Mouse (Mus musculus) small intestine, adult 2 months (tissue): ENCODE results near the gene AC109138.7. TPM values are rescaled to one million over a fixed set of nuclear protein-coding genes. Genes with fewer than 3 reads are reported as not detected.

Experiments used
- H3K27ac ChIP-seq: fragments of 200-500 bp; 2 replicates; pipeline ENCODE4 v1.5.1; 2012; ENCODE audit warnings: low read depth, low read length, control low read depth, inconsistent platforms; ENCODE audit not compliant: insufficient read depth
- H3K27me3 ChIP-seq: fragments of 200-500 bp; 2 replicates; pipeline ENCODE4 v1.6.1; 2012; ENCODE audit warnings: mild to moderate bottlenecking, moderate library complexity, low read length, inconsistent platforms; ENCODE audit not compliant: control insufficient read depth, insufficient read depth
- H3K36me3 ChIP-seq: fragments of 200-500 bp; 2 replicates; pipeline ENCODE4 v1.6.1; 2012; ENCODE audit warnings: mild to moderate bottlenecking, low read length, control low read depth, inconsistent platforms; ENCODE audit not compliant: control insufficient read depth, insufficient read depth
- H3K4me1 ChIP-seq: fragments of 200-500 bp; 2 replicates; pipeline ENCODE4 v1.6.1; 2012; ENCODE audit warnings: low read length, inconsistent platforms, mixed read lengths; ENCODE audit not compliant: control insufficient read depth, insufficient read depth, insufficient read length
- H3K4me3 ChIP-seq: fragments of 200-500 bp; 2 replicates; pipeline ENCODE4 v1.5.1; 2012; ENCODE audit warnings: low read depth, mild to moderate bottlenecking, control low read depth, inconsistent platforms, low read length, moderate library complexity
- CTCF ChIP-seq: fragments of 200-500 bp; IDR thresholded peaks from 2 replicates; pipeline ENCODE4 v1.5.1; 2012; ENCODE audit warnings: low read depth, mild to moderate bottlenecking, control low read depth, inconsistent platforms, low read length, moderate library complexity, mixed read lengths; ENCODE audit not compliant: insufficient replicate concordance, insufficient read length; ENCODE audit errors: extremely low read depth
- POLR2A ChIP-seq: fragments of 200-500 bp; IDR thresholded peaks from 2 replicates; pipeline ENCODE4 v1.6.1; 2012; ENCODE audit warnings: low read depth, mild to moderate bottlenecking, control low read depth, inconsistent platforms, low read length, moderate library complexity
- WGBS: fragments of 180-500 bp; shearing (Covaris S2); methylation state at CpG from one replicate; pipeline ENCODE4 v1.1.7; 2018; 5-methylcytosine and 5-hydroxymethylcytosine counted together
- polyA plus RNA-seq: library from polyadenylated mRNA; depleted of rRNA; stranded (reverse); fragments of >200 nt; gene quantifications from 2 replicates; pipeline ENCODE4 v1.2.3, GENCODE M21; 2012

Gene AC109138.7
- polyA plus RNA-seq, 1 experiment, result not detected

- H3K27ac ChIP-seq, result no peak overlapping the region
- WGBS, result 84% methylated on average over 11 of the region's 11 CpGs
- no peaks in the 10 kb centered on the region for H3K27me3 ChIP-seq
- no peak overlapping the region for H3K4me3 ChIP-seq
- TF ChIP-seq POLR2A, result no peak
- peak; percentile 39; the same call in 1 of the 2 replicates for TF ChIP-seq CTCF
- H3K4me1 ChIP-seq, result peaks cover 5% of the 10 kb centered on the region; the same call in 1 of the 2 replicates
- H3K36me3 ChIP-seq, result no peaks in the 10 kb centered on the region
Measured at GRCm38 (mm10) chr19:4255583-4256162, 41.5 kb downstream of the AC109138.7 start.

GRCm38 (mm10) chr19:4257216-4257896, 43.2 kb downstream of the AC109138.7 start:
- WGBS, result under 1% methylated on average over 41 of the region's 41 CpGs
- TF ChIP-seq POLR2A (peak; percentile 27; the same call in 1 of the 2 replicates), CTCF (peak; percentile 93)
- Histone ChIP-seq H3K4me1 (peaks cover 9% of the 10 kb centered on the region), H3K27me3 (no peaks in the 10 kb centered on the region), H3K36me3 (0 out of 2 replicates have a peak, but pooled peaks cover 4% of the 10 kb centered on the region), H3K27ac (peak overlapping the region; percentile 61), H3K4me3 (peak overlapping the region; percentile 77)

GRCm38 (mm10) chr19:4257897-4258252, 43.7 kb downstream of the AC109138.7 start:
- Histone ChIP-seq H3K4me1 (peaks cover 9% of the 10 kb centered on the region), H3K36me3 (0 out of 2 replicates have a peak, but pooled peaks cover 5% of the 10 kb centered on the region), H3K27me3 (no peaks in the 10 kb centered on the region), H3K4me3 (peak overlapping the region; percentile 77), H3K27ac (peak overlapping the region; percentile 61)
- 22% methylated on average over 12 of the region's 12 CpGs for WGBS
- TF ChIP-seq POLR2A, result no peak
- TF ChIP-seq CTCF, result no peak

GRCm38 (mm10) chr19:4261038-4261698, 47.0 kb downstream of the AC109138.7 start:
- Histone ChIP-seq H3K27ac (no peak overlapping the region), H3K4me3 (no peak overlapping the region), H3K4me1 (peaks cover 9% of the 10 kb centered on the region), H3K27me3 (no peaks in the 10 kb centered on the region), H3K36me3 (peaks cover 36% of the 10 kb centered on the region)
- WGBS, result 41% methylated on average over 8 of the region's 8 CpGs
- TF ChIP-seq POLR2A, result no peak
- 0 out of 2 replicates have a peak, but pooled peaks have one; percentile 11 for TF ChIP-seq CTCF

GRCm38 (mm10) chr19:4262756-4263155, 48.6 kb downstream of the AC109138.7 start:
- whole genome bisulfite sequencing, result 67% methylated on average over 6 of the region's 6 CpGs
- no peak for TF ChIP-seq CTCF
- no peak for TF ChIP-seq POLR2A
- Histone ChIP-seq H3K27me3 (no peaks in the 10 kb centered on the region), H3K4me3 (no peak overlapping the region), H3K4me1 (peaks cover 13% of the 10 kb centered on the region), H3K36me3 (peaks cover 41% of the 10 kb centered on the region), H3K27ac (no peak overlapping the region; the same call in 1 of the 2 replicates)

GRCm38 (mm10) chr19:4263702-4264101, 49.5 kb downstream of the AC109138.7 start:
- H3K36me3 ChIP-seq, result peaks cover 41% of the 10 kb centered on the region
- no peak overlapping the region for H3K4me3 ChIP-seq
- H3K27ac ChIP-seq, result no peak overlapping the region
- 76% methylated on average over 14 of the region's 14 CpGs for WGBS
- no peaks in the 10 kb centered on the region for H3K27me3 ChIP-seq
- no peak for TF ChIP-seq POLR2A
- no peak for TF ChIP-seq CTCF
- peaks cover 16% of the 10 kb centered on the region for H3K4me1 ChIP-seq
